Mouse (Mus musculus): Measurements from ENCODE around the gene Cdc45. TPM values are rescaled to one million over a fixed set of nuclear protein-coding genes. Genes with fewer than 3 reads are reported as not detected.

Gene Cdc45
- polyA plus RNA-seq, 1 experiment from 2014 or later: 38.9 TPM

Other genes starting within 250 kb of the Cdc45 start
- gene Tbx1, start 221.3 kb downstream of the Cdc45 start, polyA plus RNA-seq (2016; fragmentation: Nextera tagmentation; extraction: Ambion mirVana): 0.13 and 0.67 TPM in 2 replicates
- 5.5 and 7.9 TPM in 2 replicates for gene Gp1bb, start 189.6 kb downstream of the Cdc45 start, polyA plus RNA-seq (2016; fragmentation: Nextera tagmentation; extraction: Ambion mirVana)
- gene Gm49601, start 185.6 kb downstream of the Cdc45 start, polyA plus RNA-seq (2016; fragmentation: Nextera tagmentation; extraction: Ambion mirVana): 1.2 and 1.8 TPM in 2 replicates
- gene Sept5, start 182.0 kb downstream of the Cdc45 start, polyA plus RNA-seq (2016; fragmentation: Nextera tagmentation; extraction: Ambion mirVana): 6.3 and 6.5 TPM in 2 replicates
- 5.3 and 6.4 TPM in 2 replicates for gene Cldn5, start 35.1 kb downstream of the Cdc45 start, polyA plus RNA-seq (2016; fragmentation: Nextera tagmentation; extraction: Ambion mirVana)
- 71.7 and 73.0 TPM in 2 replicates for gene Ufd1, start 208 bp downstream of the Cdc45 start, polyA plus RNA-seq (2016; fragmentation: Nextera tagmentation; extraction: Ambion mirVana)
- 32.7 and 34.7 TPM in 2 replicates for gene 2510002D24Rik, start 24.6 kb upstream of the Cdc45 start, polyA plus RNA-seq (2016; fragmentation: Nextera tagmentation; extraction: Ambion mirVana)
- gene Gm28539, start 24.6 kb upstream of the Cdc45 start, polyA plus RNA-seq (2016; fragmentation: Nextera tagmentation; extraction: Ambion mirVana): not detected in 2 replicates
- gene Mrpl40, start 64.9 kb upstream of the Cdc45 start, polyA plus RNA-seq (2016; fragmentation: Nextera tagmentation; extraction: Ambion mirVana): 87.2 and 89.1 TPM in 2 replicates
- gene Hira, start 65.0 kb upstream of the Cdc45 start, polyA plus RNA-seq (2016; fragmentation: Nextera tagmentation; extraction: Ambion mirVana): 14.2 and 14.6 TPM in 2 replicates

All from heart, embryonic 12.5 days (tissue).